Mouse (Mus musculus) frontal cortex, adult (tissue): Measurements from ENCODE around the gene Eps8l2.
A peak's percentile ranks its signal among the peaks of the same experiment; 100 is the strongest.

ENCODE experiments used
- ATAC-seq: cut with Nextera tagmentation; 2 replicates; pipeline ENCODE4 v1.9.2; 2017; ENCODE audit warnings: mild to moderate bottlenecking, moderate library complexity, mixed read lengths; ENCODE audit not compliant: low TSS enrichment

Gene Eps8l2

GRCm38 (mm10) chr7:141328373-141328990 is 10.2 kb upstream of the Eps8l2 start:
- ATAC-seq, result peak; percentile 5; the same call in 1 of the 2 replicates

- ATAC-seq, result no peak
Observed at GRCm38 (mm10) chr7:141330706-141331105, 8.0 kb upstream of the Eps8l2 start.

- no peak for ATAC-seq
Observed at GRCm38 (mm10) chr7:141331990-141332389, 6.7 kb upstream of the Eps8l2 start.

GRCm38 (mm10) chr7:141335044-141335579 is 3.6 kb upstream of the Eps8l2 start:
- ATAC-seq, result 0 out of 2 replicates have a peak, but pooled peaks have one; percentile 14

GRCm38 (mm10) chr7:141335682-141336081 is 3.0 kb upstream of the Eps8l2 start:
- peak; percentile 50 for ATAC-seq

- no peak for ATAC-seq
Observed at GRCm38 (mm10) chr7:141336296-141336695, 2.4 kb upstream of the Eps8l2 start.

- no peak for ATAC-seq
Observed at GRCm38 (mm10) chr7:141337716-141338416, 814 bp upstream of the Eps8l2 start.

GRCm38 (mm10) chr7:141339215-141339920 is 688 bp downstream of the Eps8l2 start:
- no peak for ATAC-seq

- no peak for ATAC-seq
Observed at GRCm38 (mm10) chr7:141340023-141340422, 1.3 kb downstream of the Eps8l2 start.

- ATAC-seq, result no peak
Observed at GRCm38 (mm10) chr7:141340476-141340875, 1.8 kb downstream of the Eps8l2 start.

GRCm38 (mm10) chr7:141341689-141342226 is 3.1 kb downstream of the Eps8l2 start:
- ATAC-seq, result no peak

GRCm38 (mm10) chr7:141343230-141343629 is 4.5 kb downstream of the Eps8l2 start:
- no peak for ATAC-seq

- no peak for ATAC-seq
Observed at GRCm38 (mm10) chr7:141343696-141344095, 5.0 kb downstream of the Eps8l2 start.

- ATAC-seq, result no peak
Observed at GRCm38 (mm10) chr7:141344787-141345186, 6.1 kb downstream of the Eps8l2 start.

- no peak for ATAC-seq
Observed at GRCm38 (mm10) chr7:141351061-141351460, 12.4 kb downstream of the Eps8l2 start.

GRCm38 (mm10) chr7:141355051-141355450 is 16.4 kb downstream of the Eps8l2 start:
- peak; percentile 79 for ATAC-seq

- ATAC-seq, result peak; percentile 62; the same call in 1 of the 2 replicates
Observed at GRCm38 (mm10) chr7:141355626-141356326, 17.1 kb downstream of the Eps8l2 start.

GRCm38 (mm10) chr7:141356971-141357370 is 18.3 kb downstream of the Eps8l2 start:
- ATAC-seq, result peak; percentile 38; the same call in 1 of the 2 replicates

GRCm38 (mm10) chr7:141361510-141361909 is 22.8 kb downstream of the Eps8l2 start:
- ATAC-seq, result no peak

GRCm38 (mm10) chr7:141363106-141363751 is 24.5 kb downstream of the Eps8l2 start:
- ATAC-seq, result peak; percentile 82

- ATAC-seq, result no peak; the same call in 1 of the 2 replicates
Observed at GRCm38 (mm10) chr7:141363752-141364125, 25.1 kb downstream of the Eps8l2 start.
